Comparison of ENCODE assay signal across 8 mouse cellular contexts in genomic region chr2:32078522-32078921, GRCm38 (mm10). TPM values are rescaled to one million over a fixed set of nuclear protein-coding genes. Genes with fewer than 3 reads are reported as not detected.
DNase-seq lines count a peak whose midpoint lies in the region; ATAC-seq and TF ChIP-seq lines count a peak whose summit lies in the region.

No protein-coding gene starts in this region.

- no peak for ATAC-seq in liver, embryonic 11.5 days (replicated peaks; ENCODE audit: low FRiP score)
- ATAC-seq in stomach, embryonic 16.5 days (ENCODE audit: insufficient read depth, low FRiP score), result peak; percentile 19; the same call in 1 of the 2 replicates
- no peak for ATAC-seq in hindbrain, postnatal 0 days

- peaks cover 16% of the 10 kb centered on the region; the same call in 1 of the 2 replicates for H3K4me1 ChIP-seq in kidney, adult 2 months (ENCODE audit: control insufficient read depth, insufficient read depth, low read length)
- H3K4me1 ChIP-seq in liver, embryonic 11.5 days (replicated peaks; ENCODE audit: control insufficient read depth, insufficient read depth, low read length), result peaks cover 38% of the 10 kb centered on the region
- peaks cover 6% of the 10 kb centered on the region; the same call in 1 of the 2 replicates for H3K4me1 ChIP-seq in stomach, embryonic 16.5 days (ENCODE audit: control insufficient read depth, insufficient read depth, low read length)
- H3K4me1 ChIP-seq in hindbrain, postnatal 0 days (ENCODE audit: insufficient read depth, low read length), result peaks cover 5% of the 10 kb centered on the region; the same call in 1 of the 2 replicates

- H3K27me3 ChIP-seq in kidney, adult 2 months (replicated peaks; ENCODE audit: control insufficient read depth, insufficient read depth, low read length), result no peaks in the 10 kb centered on the region
- 0 out of 2 replicates have a peak, but pooled peaks cover 2% of the 10 kb centered on the region for H3K27me3 ChIP-seq in liver, embryonic 11.5 days (replicated peaks; ENCODE audit: control insufficient read depth, insufficient read depth, low read length)
- H3K27me3 ChIP-seq in stomach, embryonic 16.5 days (ENCODE audit: control insufficient read depth, insufficient read depth, low read length), result peaks cover 22% of the 10 kb centered on the region
- H3K27me3 ChIP-seq in hindbrain, postnatal 0 days (ENCODE audit: insufficient read depth, low read length), result peaks cover 17% of the 10 kb centered on the region; the same call in 1 of the 2 replicates

- no peak overlapping the region for H3K4me3 ChIP-seq in kidney, adult 2 months (ENCODE audit: insufficient read depth, low read depth, low read length)
- H3K4me3 ChIP-seq in liver, embryonic 11.5 days (ENCODE audit: low read depth, low read length), result peak overlapping the region; percentile 24
- no peak overlapping the region for H3K4me3 ChIP-seq in stomach, embryonic 16.5 days (replicated peaks; ENCODE audit: low read length)
- H3K4me3 ChIP-seq in hindbrain, postnatal 0 days (ENCODE audit: low read length), result no peak overlapping the region

- no peaks in the 10 kb centered on the region for H3K9me3 ChIP-seq in liver, embryonic 11.5 days (ENCODE audit: control insufficient read depth, low read length)
- no peaks in the 10 kb centered on the region for H3K9me3 ChIP-seq in stomach, embryonic 16.5 days (replicated peaks; ENCODE audit: control insufficient read depth, low read length)
- no peaks in the 10 kb centered on the region for H3K9me3 ChIP-seq in hindbrain, postnatal 0 days (ENCODE audit: low read length)

- no peaks in the 10 kb centered on the region for H3K36me3 ChIP-seq in kidney, adult 2 months (ENCODE audit: control insufficient read depth, insufficient read depth, low read length)
- H3K36me3 ChIP-seq in liver, embryonic 11.5 days (ENCODE audit: control insufficient read depth, insufficient read depth, low read length), result peaks cover 6% of the 10 kb centered on the region; the same call in 1 of the 2 replicates
- H3K36me3 ChIP-seq in stomach, embryonic 16.5 days (ENCODE audit: control insufficient read depth, insufficient read depth, low read length), result no peaks in the 10 kb centered on the region
- H3K36me3 ChIP-seq in hindbrain, postnatal 0 days (ENCODE audit: insufficient read depth, low read length), result no peaks in the 10 kb centered on the region

- TF ChIP-seq POLR2A in kidney, adult 2 months (IDR thresholded peaks at IDR 0.05; ENCODE audit: low read depth, low read length), result no peak

- H3K27ac ChIP-seq in kidney, adult 2 months (ENCODE audit: insufficient read depth, low read depth, low read length), result no peak overlapping the region
- peak overlapping the region; percentile 54 for H3K27ac ChIP-seq in liver, embryonic 11.5 days (ENCODE audit: low read depth, low read length)
- H3K27ac ChIP-seq in stomach, embryonic 16.5 days (ENCODE audit: low read length), result peak overlapping the region; percentile 33
- H3K27ac ChIP-seq in hindbrain, postnatal 0 days, result no peak overlapping the region

- 63% methylated on average over 8 of the region's 8 CpGs for WGBS in kidney, adult 2 months
- WGBS in liver, embryonic 11.5 days, result 33% methylated on average over 8 of the region's 8 CpGs
- WGBS in stomach, embryonic 16.5 days, result 40% methylated on average over 8 of the region's 8 CpGs
- 65% methylated on average over 8 of the region's 8 CpGs for WGBS in hindbrain, postnatal 0 days

- H3K9ac ChIP-seq in liver, embryonic 11.5 days (ENCODE audit: low read depth, low read length), result peak overlapping the region; percentile 28
- H3K9ac ChIP-seq in stomach, embryonic 16.5 days (ENCODE audit: low read length), result no peak overlapping the region
- no peak overlapping the region for H3K9ac ChIP-seq in hindbrain, postnatal 0 days (replicated peaks; ENCODE audit: low read length)

- DNase-seq in kidney, adult 2 months, result peak; percentile 44
- no peak for DNase-seq in kidney, adult 11 months
- peak; percentile 56 to 75 for DNase-seq in heart, adult 9 months (ENCODE audit: low spot score in 2 of 2)
- DNase-seq in liver, embryonic 11.5 days (ENCODE audit: low spot score), result no peak
- DNase-seq in right cerebral cortex, adult 18-20 months, result no peak
- no peak for DNase-seq in cerebellum, adult 18-20 months
- no peak for DNase-seq in hindbrain, postnatal 0 days (ENCODE audit: low spot score)

- H3K4me2 ChIP-seq in liver, embryonic 11.5 days, result peak overlapping the region; percentile 100
- H3K4me2 ChIP-seq in stomach, embryonic 16.5 days (ENCODE audit: low read depth, low read length), result no peak overlapping the region
- H3K4me2 ChIP-seq in hindbrain, postnatal 0 days (ENCODE audit: low read depth, low read length), result no peak overlapping the region

- TF ChIP-seq CTCF in kidney, adult 2 months (conservative IDR thresholded peaks at IDR 0.05; ENCODE audit: insufficient read depth, insufficient read length, low read depth, low read length), result no peak
- no peak for TF ChIP-seq CTCF in hindbrain, postnatal 0 days (IDR thresholded peaks at IDR 0.05; ENCODE audit: low read depth)

RNA-seq across cellular contexts. Expression of gene Fam78a, which starts 6.1 kb away (rescaled TPM):
- 2.6 and 4.9 TPM in 2 replicates for polyA plus RNA-seq in kidney, adult 2 months (2012; rRNA removed)
- polyA plus RNA-seq in liver, embryonic 11.5 days (2014; fragmentation: Nextera tagmentation; extraction: Ambion mirVana), result 19.2 and 19.8 TPM in 2 replicates
- polyA plus RNA-seq in stomach, embryonic 16.5 days (2015; fragmentation: Nextera tagmentation; extraction: Ambion mirVana), result 1.0 and 2.2 TPM in 2 replicates
- 0.83 and 1.3 TPM in 2 replicates for total RNA-seq in hindbrain, postnatal 0 days (2014; rRNA removed)
- polyA plus RNA-seq in hindbrain, postnatal 0 days (2015; fragmentation: Nextera tagmentation; extraction: Ambion mirVana), result 0.21 and 0.39 TPM in 2 replicates

RNA-seq across cellular contexts. Expression of gene Plpp7, which starts 16.8 kb away (rescaled TPM):
- 5.7 and 6.0 TPM in 2 replicates for polyA plus RNA-seq in kidney, adult 2 months (2012; rRNA removed)
- 5.3 TPM in 2 replicates for polyA plus RNA-seq in liver, embryonic 11.5 days (2014; fragmentation: Nextera tagmentation; extraction: Ambion mirVana)
- polyA plus RNA-seq in stomach, embryonic 16.5 days (2015; fragmentation: Nextera tagmentation; extraction: Ambion mirVana), result 4.6 and 5.7 TPM in 2 replicates
- total RNA-seq in hindbrain, postnatal 0 days (2014; rRNA removed), result 39.2 and 50.5 TPM in 2 replicates
- 28.2 and 28.3 TPM in 2 replicates for polyA plus RNA-seq in hindbrain, postnatal 0 days (2015; fragmentation: Nextera tagmentation; extraction: Ambion mirVana)

Comparison
In these comparisons a context has a peak if more than half of its experiments do, and no peak if none do; other contexts are left out.
1. DNase-seq: peak in kidney, adult 2 months (single experiment) and heart, adult 9 months (2 of 2); none in kidney, adult 11 months (single experiment), liver, embryonic 11.5 days (single experiment), right cerebral cortex, adult 18-20 months (single experiment), cerebellum, adult 18-20 months (0 of 2) and hindbrain, postnatal 0 days (single experiment).
2. H3K27ac ChIP-seq: peak in liver, embryonic 11.5 days (single experiment) and stomach, embryonic 16.5 days (single experiment); none in kidney, adult 2 months (single experiment) and hindbrain, postnatal 0 days (single experiment).